Mouse (Mus musculus) midbrain, postnatal 0 days (tissue): ENCODE results near the gene Pknox2. TPM values are rescaled to one million over a fixed set of nuclear protein-coding genes. Genes with fewer than 3 reads are reported as not detected.
A peak's percentile ranks its signal among the peaks of the same experiment; 100 is the strongest.

Source experiments
- ATAC-seq: fragments of 200-750 bp; cut with Nextera tagmentation; 2 replicates; pipeline ENCODE4 v1.8.0; 2017; ENCODE audit warnings: moderate number of reproducible peaks, mild to moderate bottlenecking, moderate TSS enrichment, moderate library complexity; ENCODE audit not compliant: low FRiP score
- DNase-seq: peaks from one replicate; pipeline ENCODE4 v3.0.0-alpha.2; 2015; ENCODE audit warnings: low spot score
- H3K27ac ChIP-seq: fragments of 300-500 bp; sonication (generic); 2 replicates; pipeline ENCODE4 v1.5.1; 2014; ENCODE audit warnings: low read depth, mild to moderate bottlenecking, low read length, mixed read lengths
- H3K27me3 ChIP-seq: fragments of 300-500 bp; sonication (generic); 2 replicates; pipeline ENCODE4 v1.6.1; 2014; ENCODE audit warnings: low read length, control low read depth, mixed read lengths; ENCODE audit not compliant: insufficient read depth
- H3K36me3 ChIP-seq: fragments of 300-500 bp; sonication (generic); 2 replicates; pipeline ENCODE4 v1.6.1; 2014; ENCODE audit warnings: low read length, control low read depth, mixed read lengths; ENCODE audit not compliant: insufficient read depth
- H3K4me1 ChIP-seq: fragments of 300-500 bp; sonication (generic); 2 replicates; pipeline ENCODE4 v1.6.1; 2014; ENCODE audit warnings: mild to moderate bottlenecking, control low read depth, antibody characterized with exemption, low read length, mixed read lengths; ENCODE audit not compliant: insufficient read depth
- H3K4me2 ChIP-seq: fragments of 300-500 bp; sonication (generic); 2 replicates; pipeline ENCODE4 v1.6.1; 2014; ENCODE audit warnings: low read depth, mild to moderate bottlenecking, low read length, mixed read lengths; ENCODE audit not compliant: poor library complexity, severe bottlenecking
- H3K4me3 ChIP-seq: fragments of 300-500 bp; sonication (generic); 2 replicates; pipeline ENCODE4 v1.5.1; 2014; ENCODE audit warnings: low read depth, mild to moderate bottlenecking, low read length, moderate library complexity
- H3K9ac ChIP-seq: fragments of 300-500 bp; sonication (generic); replicated peaks from 2 replicates; pipeline ENCODE4 v1.6.1; 2014; ENCODE audit warnings: mild to moderate bottlenecking, low read length, moderate library complexity, mixed read lengths; ENCODE audit not compliant: poor library complexity, severe bottlenecking
- H3K9me3 ChIP-seq: fragments of 300-500 bp; sonication (generic); 2 replicates; pipeline ENCODE4 v1.6.1; 2016; ENCODE audit warnings: low read length, control low read depth
- CTCF ChIP-seq: IDR thresholded peaks from 2 replicates; pipeline ENCODE4 v1.5.1; 2016; ENCODE audit warnings: antibody characterized with exemption, mild to moderate bottlenecking
- WGBS: fragments of 180-500 bp; shearing (Covaris S2); extraction: QIAGEN DNeasy Blood & Tissue Kit; methylation state at CpG from one replicate; pipeline ENCODE4 v1.1.7; 2014; 5-methylcytosine and 5-hydroxymethylcytosine counted together
- polyA plus RNA-seq: library from polyadenylated mRNA; unstranded; fragments of >200 nt; fragmentation: Nextera tagmentation; extraction: Ambion mirVana; gene quantifications from 2 replicates; pipeline ENCODE4 v1.2.1, GENCODE M21; 2015
- total RNA-seq: library from RNA; depleted of rRNA; stranded (reverse); fragments of >200 nt; gene quantifications from 2 replicates; pipeline ENCODE4 v1.2.3, GENCODE M21; 2014

The Pknox2 gene
- total and polyA plus RNA-seq, 2 experiments from 2014 or later: 23.6 to 26.6 TPM

- Histone ChIP-seq H3K36me3 (no peaks in the 10 kb centered on the region), H3K27me3 (no peaks in the 10 kb centered on the region), H3K4me3 (no peak overlapping the region), H3K4me2 (no peak overlapping the region), H3K27ac (no peak overlapping the region), H3K9me3 (no peaks in the 10 kb centered on the region), H3K9ac (no peak overlapping the region), H3K4me1 (peaks cover 10% of the 10 kb centered on the region; the same call in 1 of the 2 replicates)
- WGBS: 22% methylated on average over 8 of the region's 8 CpGs
- DNase-seq: no peak
- ATAC-seq: no peak; the same call in 1 of the 2 replicates
- TF ChIP-seq CTCF: no peak
Observed at GRCm38 (mm10) chr9:37013565-37013964, 133.6 kb downstream of the Pknox2 start.

GRCm38 (mm10) chr9:37008090-37008489 is 139.1 kb downstream of the Pknox2 start:
- TF ChIP-seq CTCF: no peak
- no peak overlapping the region for H3K9ac ChIP-seq
- H3K9me3 ChIP-seq: no peaks in the 10 kb centered on the region
- H3K36me3 ChIP-seq: no peaks in the 10 kb centered on the region
- H3K27me3 ChIP-seq: no peaks in the 10 kb centered on the region
- no peak for ATAC-seq
- 56% methylated on average over 5 of the region's 5 CpGs for WGBS
- no peak overlapping the region for H3K4me2 ChIP-seq
- no peak for DNase-seq
- H3K27ac ChIP-seq: no peak overlapping the region
- no peaks in the 10 kb centered on the region for H3K4me1 ChIP-seq
- no peak overlapping the region for H3K4me3 ChIP-seq

GRCm38 (mm10) chr9:37004676-37005075 is 142.5 kb downstream of the Pknox2 start:
- Histone ChIP-seq H3K9ac (no peak overlapping the region), H3K4me1 (peaks cover 9% of the 10 kb centered on the region), H3K4me3 (no peak overlapping the region), H3K27ac (no peak overlapping the region), H3K9me3 (no peaks in the 10 kb centered on the region), H3K27me3 (no peaks in the 10 kb centered on the region), H3K4me2 (no peak overlapping the region), H3K36me3 (no peaks in the 10 kb centered on the region)
- DNase-seq (no peak), ATAC-seq (no peak)
- WGBS: 44% methylated on average over 6 of the region's 6 CpGs
- no peak for TF ChIP-seq CTCF

- ATAC-seq: peak; percentile 79
Observed at GRCm38 (mm10) chr9:37001935-37002535, 145.2 kb downstream of the Pknox2 start.

GRCm38 (mm10) chr9:36999393-36999792 is 147.8 kb downstream of the Pknox2 start:
- H3K4me3 ChIP-seq: no peak overlapping the region
- H3K9me3 ChIP-seq: no peaks in the 10 kb centered on the region
- WGBS: 71% methylated on average over 3 of the region's 3 CpGs
- no peaks in the 10 kb centered on the region for H3K36me3 ChIP-seq
- no peak overlapping the region for H3K9ac ChIP-seq
- H3K27me3 ChIP-seq: no peaks in the 10 kb centered on the region
- TF ChIP-seq CTCF: no peak
- H3K27ac ChIP-seq: no peak overlapping the region
- ATAC-seq (no peak), DNase-seq (no peak)
- peaks cover 9% of the 10 kb centered on the region for H3K4me1 ChIP-seq
- no peak overlapping the region for H3K4me2 ChIP-seq

More at GRCm38 (mm10) chr9:37001935-37002535, 145.2 kb downstream of the Pknox2 start:
- Histone ChIP-seq H3K4me3 (no peak overlapping the region), H3K4me1 (peaks cover 9% of the 10 kb centered on the region), H3K9me3 (no peaks in the 10 kb centered on the region), H3K27me3 (no peaks in the 10 kb centered on the region), H3K27ac (peak overlapping the region; percentile 72), H3K36me3 (no peaks in the 10 kb centered on the region), H3K9ac (peak overlapping the region; percentile 24; the same call in 1 of the 2 replicates), H3K4me2 (no peak overlapping the region)
- TF ChIP-seq CTCF: no peak
- DNase-seq: peak; percentile 85
- 29% methylated on average over 7 of the region's 7 CpGs for WGBS

GRCm38 (mm10) chr9:36990626-36991368 is 156.4 kb downstream of the Pknox2 start:
- WGBS: 47% methylated on average over 13 of the region's 13 CpGs
- Histone ChIP-seq H3K9me3 (no peaks in the 10 kb centered on the region), H3K4me3 (no peak overlapping the region), H3K4me1 (peaks cover 4% of the 10 kb centered on the region), H3K27me3 (no peaks in the 10 kb centered on the region), H3K27ac (peak overlapping the region; percentile 19), H3K4me2 (no peak overlapping the region), H3K9ac (no peak overlapping the region), H3K36me3 (no peaks in the 10 kb centered on the region)
- TF ChIP-seq CTCF: no peak
- ATAC-seq (no peak; the same call in 1 of the 2 replicates), DNase-seq (no peak)
